ENCODE assay signal across 14 mouse cellular contexts in the genomic region with DNA sequence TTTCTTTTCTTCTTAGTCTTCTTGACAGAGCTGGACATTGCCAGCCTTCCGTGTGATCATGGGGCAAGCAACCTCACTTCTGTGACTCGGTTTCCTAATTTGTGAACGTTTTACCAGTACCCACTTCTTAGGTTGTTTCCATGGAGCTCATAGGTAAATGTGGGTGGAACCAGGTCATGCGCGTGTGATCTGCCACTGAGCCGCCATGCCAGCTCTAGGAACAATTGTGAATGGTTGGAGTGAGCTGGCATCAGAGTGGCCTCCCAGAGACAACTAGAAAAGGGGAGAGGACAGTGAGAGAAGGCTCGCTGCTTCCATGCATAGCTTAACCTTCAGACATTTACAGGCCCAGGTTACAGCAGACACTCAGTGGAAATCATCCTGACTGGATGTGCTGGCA. TPM values are rescaled to one million over a fixed set of nuclear protein-coding genes. Genes with fewer than 3 reads are reported as not detected.
DNase-seq lines count a peak whose midpoint lies in the region; ATAC-seq and TF ChIP-seq lines count a peak whose summit lies in the region.
"Had no signal": no experiment of that assay in that cellular context is flagged by ENCODE, and none has a peak within 500 bp of the region (broad histone marks: within the 10 kb centered on the region; RNA-seq: fewer than 3 reads in every experiment).

No protein-coding gene starts in this region.

- H3K9me3 ChIP-seq in forebrain, embryonic 12.5 days = no peaks in the 10 kb centered on the region
- no peaks in the 10 kb centered on the region for H3K9me3 ChIP-seq in forebrain, embryonic 15.5 days
- H3K9me3 ChIP-seq in hindbrain, embryonic 10.5 days = no peaks in the 10 kb centered on the region
- no peaks in the 10 kb centered on the region for H3K9me3 ChIP-seq in hindbrain, embryonic 13.5 days
- H3K9me3 ChIP-seq in midbrain, embryonic 12.5 days = no peaks in the 10 kb centered on the region
- H3K9me3 ChIP-seq in midbrain, postnatal 0 days (ENCODE audit: low read length) = no peaks in the 10 kb centered on the region

- intact Hi-C loops in left cerebral cortex, postnatal 25 days (cut with DNase I) = no loop called here

- H3K4me3 ChIP-seq in forebrain, embryonic 12.5 days (replicated peaks) = no peak overlapping the region
- no peak overlapping the region for H3K4me3 ChIP-seq in forebrain, embryonic 15.5 days
- no peak overlapping the region for H3K4me3 ChIP-seq in hindbrain, embryonic 10.5 days
- H3K4me3 ChIP-seq in hindbrain, embryonic 13.5 days = no peak overlapping the region
- no peak overlapping the region for H3K4me3 ChIP-seq in midbrain, embryonic 12.5 days
- no peak overlapping the region for H3K4me3 ChIP-seq in midbrain, postnatal 0 days (ENCODE audit: low read depth, low read length)

- no peak for TF ChIP-seq CTCF in midbrain, postnatal 0 days (IDR thresholded peaks at IDR 0.05)

- H3K9ac ChIP-seq in forebrain, embryonic 12.5 days = no peak overlapping the region
- H3K9ac ChIP-seq in forebrain, embryonic 15.5 days (replicated peaks) = no peak overlapping the region
- H3K9ac ChIP-seq in hindbrain, embryonic 13.5 days = no peak overlapping the region
- no peak overlapping the region for H3K9ac ChIP-seq in midbrain, embryonic 12.5 days (replicated peaks)
- no peak overlapping the region for H3K9ac ChIP-seq in midbrain, postnatal 0 days (replicated peaks; ENCODE audit: low read length, poor library complexity, severe bottlenecking)
- H3K9ac ChIP-seq: liver, embryonic 14.5 days had no signal

- no peak for ATAC-seq in forebrain, embryonic 12.5 days (ENCODE audit: low FRiP score)
- ATAC-seq in forebrain, embryonic 15.5 days (replicated peaks) = no peak
- no peak for ATAC-seq in hindbrain, embryonic 13.5 days (ENCODE audit: low FRiP score)
- ATAC-seq in midbrain, embryonic 12.5 days (ENCODE audit: low FRiP score, low read depth) = no peak
- no peak for ATAC-seq in midbrain, postnatal 0 days (ENCODE audit: low FRiP score)

- H3K27me3 ChIP-seq in forebrain, embryonic 12.5 days = no peaks in the 10 kb centered on the region
- no peaks in the 10 kb centered on the region for H3K27me3 ChIP-seq in forebrain, embryonic 15.5 days
- H3K27me3 ChIP-seq in hindbrain, embryonic 10.5 days (ENCODE audit: insufficient read depth, poor library complexity, severe bottlenecking) = no peaks in the 10 kb centered on the region
- H3K27me3 ChIP-seq in hindbrain, embryonic 13.5 days = no peaks in the 10 kb centered on the region
- no peaks in the 10 kb centered on the region for H3K27me3 ChIP-seq in midbrain, embryonic 12.5 days
- no peaks in the 10 kb centered on the region for H3K27me3 ChIP-seq in midbrain, postnatal 0 days (ENCODE audit: insufficient read depth, low read length)

- no peak overlapping the region for H3K4me2 ChIP-seq in forebrain, embryonic 12.5 days
- no peak overlapping the region for H3K4me2 ChIP-seq in forebrain, embryonic 15.5 days (replicated peaks)
- no peak overlapping the region for H3K4me2 ChIP-seq in hindbrain, embryonic 13.5 days
- H3K4me2 ChIP-seq in midbrain, embryonic 12.5 days (replicated peaks) = no peak overlapping the region
- no peak overlapping the region for H3K4me2 ChIP-seq in midbrain, postnatal 0 days (ENCODE audit: low read depth, low read length, poor library complexity, severe bottlenecking)

- peaks cover 7% of the 10 kb centered on the region; the same call in 1 of the 2 replicates for H3K4me1 ChIP-seq in forebrain, embryonic 12.5 days
- H3K4me1 ChIP-seq in forebrain, embryonic 15.5 days = no peaks in the 10 kb centered on the region
- H3K4me1 ChIP-seq in hindbrain, embryonic 10.5 days (replicated peaks) = peaks cover 17% of the 10 kb centered on the region; the same call in 1 of the 2 replicates
- no peaks in the 10 kb centered on the region for H3K4me1 ChIP-seq in hindbrain, embryonic 13.5 days (replicated peaks)
- 0 out of 2 replicates have a peak, but pooled peaks cover 3% of the 10 kb centered on the region for H3K4me1 ChIP-seq in midbrain, embryonic 12.5 days
- H3K4me1 ChIP-seq in midbrain, postnatal 0 days (ENCODE audit: insufficient read depth, low read length) = no peaks in the 10 kb centered on the region

- no peak for DNase-seq in hindbrain, embryonic 10.5 days (ENCODE audit: low spot score)
- DNase-seq in midbrain, postnatal 0 days (ENCODE audit: low spot score) = no peak
- no peak for DNase-seq in MN1 (ENCODE audit: low spot score)
- DNase-seq in left cerebral cortex, postnatal 25 days (ENCODE audit: low spot score in 2 of 2) = no peak
- DNase-seq: cerebellum, adult 18-20 months; embryo, embryonic 11 days; layer of hippocampus, postnatal 36 days; thymus, adult 18-20 months had no signal

- H3K36me3 ChIP-seq in forebrain, embryonic 12.5 days (replicated peaks) = no peaks in the 10 kb centered on the region
- H3K36me3 ChIP-seq in forebrain, embryonic 15.5 days = no peaks in the 10 kb centered on the region
- H3K36me3 ChIP-seq in hindbrain, embryonic 10.5 days = 0 out of 2 replicates have a peak, but pooled peaks cover 6% of the 10 kb centered on the region
- no peaks in the 10 kb centered on the region for H3K36me3 ChIP-seq in hindbrain, embryonic 13.5 days
- no peaks in the 10 kb centered on the region for H3K36me3 ChIP-seq in midbrain, embryonic 12.5 days
- no peaks in the 10 kb centered on the region for H3K36me3 ChIP-seq in midbrain, postnatal 0 days (ENCODE audit: insufficient read depth, low read length)

- 72% methylated on average over 7 of the region's 7 CpGs for WGBS in forebrain, embryonic 12.5 days
- 64% methylated on average over 7 of the region's 7 CpGs for WGBS in forebrain, embryonic 15.5 days
- 81% methylated on average over 7 of the region's 7 CpGs for WGBS in hindbrain, embryonic 10.5 days
- 72% methylated on average over 7 of the region's 7 CpGs for WGBS in hindbrain, embryonic 13.5 days
- WGBS in midbrain, embryonic 12.5 days = 69% methylated on average over 7 of the region's 7 CpGs
- WGBS in midbrain, postnatal 0 days = 48% methylated on average over 7 of the region's 7 CpGs

- H3K27ac ChIP-seq in forebrain, embryonic 12.5 days = 0 out of 2 replicates have a peak overlapping the region, but pooled peaks have one; percentile 11
- no peak overlapping the region for H3K27ac ChIP-seq in forebrain, embryonic 15.5 days (replicated peaks)
- peak overlapping the region; percentile 29 for H3K27ac ChIP-seq in hindbrain, embryonic 10.5 days
- no peak overlapping the region for H3K27ac ChIP-seq in hindbrain, embryonic 13.5 days
- peak overlapping the region; percentile 64 for H3K27ac ChIP-seq in midbrain, embryonic 12.5 days (replicated peaks)
- H3K27ac ChIP-seq in midbrain, postnatal 0 days (ENCODE audit: low read depth, low read length) = no peak overlapping the region
- H3K27ac ChIP-seq: liver, embryonic 14.5 days; macrophage had no signal

RNA-seq across cellular contexts. Expression of a gene that starts 21.8 kb away (rescaled TPM):
- 21.0 and 21.4 TPM in 2 replicates for polyA plus RNA-seq in forebrain, embryonic 12.5 days (2016; fragmentation: Nextera tagmentation; extraction: Ambion mirVana)
- 23.4 and 25.1 TPM in 2 replicates for polyA plus RNA-seq in forebrain, embryonic 15.5 days (2015; fragmentation: Nextera tagmentation; extraction: Ambion mirVana)
- 28.8 and 35.8 TPM in 2 replicates for polyA plus RNA-seq in hindbrain, embryonic 10.5 days (2016; fragmentation: Nextera tagmentation; extraction: Ambion mirVana)
- 29.0 and 29.2 TPM in 2 replicates for polyA plus RNA-seq in hindbrain, embryonic 13.5 days (2015; fragmentation: Nextera tagmentation; extraction: Ambion mirVana)
- polyA plus RNA-seq in midbrain, embryonic 12.5 days (2016; fragmentation: Nextera tagmentation; extraction: Ambion mirVana) = 27.7 and 29.5 TPM in 2 replicates
- total RNA-seq in midbrain, postnatal 0 days (2014; rRNA removed) = 16.7 and 20.0 TPM in 2 replicates
- 20.3 and 21.3 TPM in 2 replicates for polyA plus RNA-seq in midbrain, postnatal 0 days (2015; fragmentation: Nextera tagmentation; extraction: Ambion mirVana)
- total RNA-seq in left cerebral cortex, postnatal 25 days (2021) = 10 to 100 TPM; 21.9 to 25.0 TPM

RNA-seq across cellular contexts. Expression of a gene that starts 35.8 kb away (rescaled TPM):
- polyA plus RNA-seq in forebrain, embryonic 12.5 days (2016; fragmentation: Nextera tagmentation; extraction: Ambion mirVana) = 16.4 and 19.6 TPM in 2 replicates
- 19.9 and 21.2 TPM in 2 replicates for polyA plus RNA-seq in forebrain, embryonic 15.5 days (2015; fragmentation: Nextera tagmentation; extraction: Ambion mirVana)
- 25.9 and 29.5 TPM in 2 replicates for polyA plus RNA-seq in hindbrain, embryonic 10.5 days (2016; fragmentation: Nextera tagmentation; extraction: Ambion mirVana)
- 14.5 and 16.4 TPM in 2 replicates for polyA plus RNA-seq in hindbrain, embryonic 13.5 days (2015; fragmentation: Nextera tagmentation; extraction: Ambion mirVana)
- 17.9 and 19.1 TPM in 2 replicates for polyA plus RNA-seq in midbrain, embryonic 12.5 days (2016; fragmentation: Nextera tagmentation; extraction: Ambion mirVana)
- total RNA-seq in midbrain, postnatal 0 days (2014; rRNA removed) = 24.6 and 25.9 TPM in 2 replicates
- 25.1 and 29.6 TPM in 2 replicates for polyA plus RNA-seq in midbrain, postnatal 0 days (2015; fragmentation: Nextera tagmentation; extraction: Ambion mirVana)
- total RNA-seq in left cerebral cortex, postnatal 25 days (2021) = 1 to 10 TPM; 7.1 to 9.4 TPM

RNA-seq across cellular contexts. Expression of a gene that starts 44.7 kb away (rescaled TPM):
- polyA plus RNA-seq in forebrain, embryonic 12.5 days (2016; fragmentation: Nextera tagmentation; extraction: Ambion mirVana) = 105 and 110 TPM in 2 replicates
- 88.0 and 98.2 TPM in 2 replicates for polyA plus RNA-seq in forebrain, embryonic 15.5 days (2015; fragmentation: Nextera tagmentation; extraction: Ambion mirVana)
- 121 and 125 TPM in 2 replicates for polyA plus RNA-seq in hindbrain, embryonic 10.5 days (2016; fragmentation: Nextera tagmentation; extraction: Ambion mirVana)
- polyA plus RNA-seq in hindbrain, embryonic 13.5 days (2015; fragmentation: Nextera tagmentation; extraction: Ambion mirVana) = 74.9 and 81.9 TPM in 2 replicates
- polyA plus RNA-seq in midbrain, embryonic 12.5 days (2016; fragmentation: Nextera tagmentation; extraction: Ambion mirVana) = 99.3 and 103 TPM in 2 replicates
- 88.1 and 92.4 TPM in 2 replicates for total RNA-seq in midbrain, postnatal 0 days (2014; rRNA removed)
- polyA plus RNA-seq in midbrain, postnatal 0 days (2015; fragmentation: Nextera tagmentation; extraction: Ambion mirVana) = 58.2 and 59.4 TPM in 2 replicates
- 100 to 1,000 TPM; 114 to 118 TPM for total RNA-seq in left cerebral cortex, postnatal 25 days (2021)

RNA-seq across cellular contexts. Expression of a gene that starts 46.6 kb away (rescaled TPM):
- polyA plus RNA-seq in forebrain, embryonic 12.5 days (2016; fragmentation: Nextera tagmentation; extraction: Ambion mirVana) = 27.0 and 32.1 TPM in 2 replicates
- polyA plus RNA-seq in forebrain, embryonic 15.5 days (2015; fragmentation: Nextera tagmentation; extraction: Ambion mirVana) = 74.1 and 79.6 TPM in 2 replicates
- polyA plus RNA-seq in hindbrain, embryonic 10.5 days (2016; fragmentation: Nextera tagmentation; extraction: Ambion mirVana) = 26.9 and 37.6 TPM in 2 replicates
- polyA plus RNA-seq in hindbrain, embryonic 13.5 days (2015; fragmentation: Nextera tagmentation; extraction: Ambion mirVana) = 68.9 and 71.5 TPM in 2 replicates
- 31.6 and 34.7 TPM in 2 replicates for polyA plus RNA-seq in midbrain, embryonic 12.5 days (2016; fragmentation: Nextera tagmentation; extraction: Ambion mirVana)
- 99.6 and 107 TPM in 2 replicates for total RNA-seq in midbrain, postnatal 0 days (2014; rRNA removed)
- 114 and 133 TPM in 2 replicates for polyA plus RNA-seq in midbrain, postnatal 0 days (2015; fragmentation: Nextera tagmentation; extraction: Ambion mirVana)
- 100 to 1,000 TPM; 157 to 159 TPM for total RNA-seq in left cerebral cortex, postnatal 25 days (2021)

RNA-seq across cellular contexts. Expression of a gene that starts 52.7 kb away (rescaled TPM):
- polyA plus RNA-seq in forebrain, embryonic 12.5 days (2016; fragmentation: Nextera tagmentation; extraction: Ambion mirVana) = 30.1 and 35.1 TPM in 2 replicates
- 39.5 and 39.7 TPM in 2 replicates for polyA plus RNA-seq in forebrain, embryonic 15.5 days (2015; fragmentation: Nextera tagmentation; extraction: Ambion mirVana)
- 27.6 and 39.1 TPM in 2 replicates for polyA plus RNA-seq in hindbrain, embryonic 10.5 days (2016; fragmentation: Nextera tagmentation; extraction: Ambion mirVana)
- 41.8 and 50.5 TPM in 2 replicates for polyA plus RNA-seq in hindbrain, embryonic 13.5 days (2015; fragmentation: Nextera tagmentation; extraction: Ambion mirVana)
- 34.6 and 41.1 TPM in 2 replicates for polyA plus RNA-seq in midbrain, embryonic 12.5 days (2016; fragmentation: Nextera tagmentation; extraction: Ambion mirVana)
- total RNA-seq in midbrain, postnatal 0 days (2014; rRNA removed) = 43.7 and 46.2 TPM in 2 replicates
- polyA plus RNA-seq in midbrain, postnatal 0 days (2015; fragmentation: Nextera tagmentation; extraction: Ambion mirVana) = 54.4 and 54.6 TPM in 2 replicates
- 10 to 100 TPM; 27.8 to 30.8 TPM for total RNA-seq in left cerebral cortex, postnatal 25 days (2021)

Comparison
In these comparisons a context has a peak if more than half of its experiments do, and no peak if none do; other contexts are left out.
1. H3K27ac ChIP-seq: peak in forebrain, embryonic 12.5 days (single experiment), hindbrain, embryonic 10.5 days (single experiment) and midbrain, embryonic 12.5 days (single experiment); none in forebrain, embryonic 15.5 days (single experiment), hindbrain, embryonic 13.5 days (single experiment) and midbrain, postnatal 0 days (single experiment).